Mouse (Mus musculus): ENCODE measurements around the gene Trim31. TPM values are rescaled to one million over a fixed set of nuclear protein-coding genes. Genes with fewer than 3 reads are reported as not detected.

Trim31 gene
- polyA plus RNA-seq, 1 experiment = not detected

DNA sequence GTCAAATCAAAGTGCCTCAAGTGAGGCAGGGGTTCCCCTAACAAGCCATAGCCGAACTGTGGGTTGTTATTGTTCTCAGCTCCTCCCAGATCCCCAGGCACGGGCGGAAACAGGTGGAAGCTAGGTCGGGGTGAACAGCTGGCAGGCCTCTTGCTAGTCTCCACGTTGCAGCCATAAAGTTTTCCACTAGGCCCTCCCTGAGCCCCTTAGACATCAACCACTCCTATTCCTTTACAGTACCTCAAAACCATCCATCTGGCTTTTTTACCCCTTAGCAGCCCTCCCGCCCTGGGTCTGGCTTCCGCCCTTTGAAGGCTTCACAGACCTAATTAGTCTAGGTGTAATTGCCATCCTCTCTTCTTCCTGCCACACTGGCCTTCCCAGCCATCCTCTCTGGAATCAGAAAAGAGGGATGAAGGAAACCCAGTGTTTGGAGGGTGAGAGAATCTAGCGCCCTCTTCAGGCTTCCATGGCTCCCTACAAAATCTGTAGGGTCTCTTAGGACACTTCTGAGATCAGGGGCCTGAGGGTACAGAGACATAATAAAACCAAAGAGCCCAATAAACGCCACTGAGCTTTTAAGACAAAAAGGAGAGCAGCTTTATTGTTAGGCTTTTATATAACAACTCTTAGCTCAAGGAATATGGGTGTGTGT, 46.3 kb downstream of the Trim31 start:
- DNase-seq (ENCODE audit: low spot score) = no peak

DNA sequence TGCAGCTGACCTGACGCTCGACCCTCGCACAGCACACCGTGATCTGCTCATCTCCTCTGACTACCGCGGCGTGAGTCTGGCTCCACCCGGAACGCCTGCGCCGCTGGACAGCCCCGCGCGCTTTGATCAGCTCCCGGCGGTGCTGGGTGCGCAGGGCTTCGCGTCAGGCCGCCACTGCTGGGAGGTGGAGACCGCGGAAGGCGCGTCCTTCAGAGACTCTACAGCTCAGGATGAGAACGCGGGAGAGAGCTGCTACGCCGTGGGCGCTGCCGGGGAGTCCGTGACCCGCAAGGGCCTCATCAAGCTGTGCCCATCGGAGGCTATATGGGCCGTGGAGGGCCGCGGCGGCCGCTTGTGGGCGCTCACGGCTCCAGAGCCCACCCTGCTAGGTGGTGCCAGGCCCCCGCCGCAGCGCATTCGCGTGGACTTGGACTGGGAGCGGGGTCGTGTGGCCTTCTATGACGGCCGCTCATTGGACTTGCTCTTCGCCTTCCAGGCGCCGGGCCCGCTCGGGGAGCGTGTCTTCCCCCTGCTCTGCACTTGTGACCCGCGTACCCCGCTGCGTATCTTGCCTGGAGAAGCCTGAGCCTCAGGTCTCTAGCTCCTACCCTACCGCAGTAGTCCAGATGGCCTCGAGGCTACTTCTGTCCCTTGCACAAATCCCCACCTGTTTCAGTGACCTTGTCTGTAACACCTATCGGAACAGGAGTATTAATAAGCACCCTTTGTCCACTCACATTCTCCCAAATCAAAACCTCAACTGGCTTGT, 49.3 kb downstream of the Trim31 start:
- peak; percentile 34 for DNase-seq (ENCODE audit: low spot score)

DNA sequence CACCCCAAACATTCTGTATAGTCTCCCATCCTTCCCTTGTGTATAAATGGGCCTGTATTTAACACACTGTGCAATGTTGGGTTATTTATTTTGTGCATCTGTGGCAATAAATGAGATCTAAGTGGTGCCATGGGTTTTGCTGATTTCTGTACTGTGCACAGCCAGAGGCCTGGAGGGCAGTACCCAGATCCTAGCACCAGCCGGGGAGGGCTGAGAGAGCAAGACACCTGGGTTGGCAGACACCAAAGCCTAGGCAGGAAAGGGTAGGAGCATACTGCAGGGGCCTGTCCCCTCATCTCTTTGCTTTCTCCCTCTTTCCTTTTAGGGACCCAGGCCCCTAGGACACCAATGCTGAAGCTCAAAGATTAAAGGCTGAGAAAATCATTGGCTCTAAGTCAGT, 50.4 kb downstream of the Trim31 start:
- DNase-seq (ENCODE audit: low spot score) = no peak

DNA sequence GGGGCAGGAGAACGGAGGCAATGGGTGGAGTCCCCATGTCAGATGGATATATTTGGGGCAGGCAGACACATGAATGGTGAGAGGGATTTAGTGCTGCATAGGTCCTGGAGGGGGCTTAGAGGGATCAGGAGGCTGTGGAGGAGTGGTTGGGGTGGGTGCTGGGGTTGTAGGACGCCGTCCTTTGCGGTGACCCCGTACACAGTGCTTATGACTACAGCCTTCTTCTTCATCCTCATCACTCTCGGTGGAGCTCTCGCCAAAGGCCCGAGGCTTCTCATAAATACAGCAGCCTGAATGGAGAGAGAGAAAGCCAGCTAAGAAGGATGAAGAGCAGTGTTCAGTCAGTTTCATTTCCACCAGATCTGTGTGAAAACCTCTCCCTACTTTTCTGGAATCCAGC, 51.3 kb downstream of the Trim31 start:
- no peak for DNase-seq (ENCODE audit: low spot score)

DNA sequence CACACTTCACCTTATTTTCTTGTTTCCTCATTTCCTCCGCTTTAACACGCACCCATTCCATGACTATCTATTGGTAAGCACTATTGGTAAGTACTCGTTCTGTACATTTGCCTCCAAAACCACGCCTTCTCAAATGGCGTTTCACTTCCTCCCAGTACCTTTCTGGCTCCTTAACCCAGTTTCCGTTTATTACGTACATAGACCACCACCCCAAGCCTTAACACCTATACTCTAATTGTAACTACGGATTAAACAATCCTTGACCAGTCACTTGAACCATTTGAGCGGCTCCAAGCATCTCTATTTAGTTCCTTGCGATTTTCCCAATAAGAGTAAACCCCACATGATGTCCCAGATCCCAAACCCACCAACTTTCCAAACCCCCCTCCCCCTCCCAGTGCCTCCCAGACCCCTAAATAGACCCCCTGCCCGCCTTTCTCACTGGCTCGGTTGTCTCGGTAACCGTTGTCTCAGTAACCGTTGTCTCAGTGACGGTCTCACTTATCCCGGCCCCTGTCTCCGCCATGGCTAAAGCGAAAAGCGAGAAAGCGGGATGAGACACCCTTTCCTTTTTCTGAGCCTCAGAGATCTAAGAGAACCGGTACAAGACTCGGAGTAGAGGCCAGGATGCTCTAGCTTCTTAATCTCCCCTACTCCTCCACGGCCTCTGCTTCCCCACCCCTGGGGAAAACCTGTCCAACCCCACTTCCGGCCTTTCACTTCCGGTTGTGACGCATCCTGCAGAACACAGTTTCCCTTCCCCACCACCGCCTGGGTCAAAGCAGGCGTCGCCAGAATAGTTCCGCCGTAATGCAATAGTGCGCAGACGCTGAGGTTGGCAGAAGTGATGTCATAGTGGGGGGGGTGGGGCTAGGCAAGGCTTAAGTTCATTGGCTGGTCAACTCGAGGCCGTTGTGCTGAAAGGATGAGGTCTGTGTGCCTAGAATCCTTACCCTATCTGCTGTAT, 53.3 kb downstream of the Trim31 start, which contains the start of gene Ppp1r11:
Gene Ppp1r11 (minus strand): TSS at position 761 of the 967 bp plus-strand sequence.
- peak; percentile 82 for DNase-seq (ENCODE audit: low spot score)

DNA sequence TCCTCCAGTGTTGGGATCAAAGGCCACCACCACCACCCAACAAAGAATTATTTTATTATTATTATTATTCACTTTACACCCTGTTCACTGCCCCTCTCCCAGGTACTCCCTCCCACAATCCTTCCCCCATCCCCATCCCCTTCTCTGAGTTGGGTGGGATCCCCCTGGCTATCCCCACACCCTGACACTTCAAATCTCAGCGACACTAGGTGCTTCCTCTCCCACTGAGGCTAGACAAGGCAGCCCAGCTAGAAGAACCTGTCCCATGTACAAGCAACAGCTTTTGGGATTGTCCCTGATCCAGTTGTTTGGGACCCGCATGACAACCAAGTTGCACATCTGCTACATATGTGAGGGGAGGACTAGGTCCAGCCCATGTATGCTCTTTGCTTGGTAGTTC, 54.7 kb downstream of the Trim31 start:
- DNase-seq (ENCODE audit: low spot score) = no peak

DNA sequence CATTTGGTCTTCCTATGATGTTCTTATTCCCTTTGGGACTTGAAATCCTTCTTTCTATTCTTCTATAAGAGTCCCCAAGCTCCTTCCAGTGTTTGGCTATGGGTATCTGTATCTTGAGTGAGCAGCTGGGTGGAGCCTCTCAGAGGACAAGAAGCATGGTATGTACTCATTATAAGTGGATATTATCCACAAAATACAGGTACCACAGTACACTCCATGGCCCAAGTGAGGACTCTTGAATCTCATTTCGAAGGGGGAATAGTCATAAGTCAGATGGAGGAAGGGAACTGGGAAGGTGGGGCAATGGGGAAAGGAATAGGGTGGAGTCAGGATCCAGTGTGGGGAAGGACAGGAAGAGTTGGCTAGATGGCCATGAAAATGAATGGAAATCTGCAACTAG, 55.1 kb downstream of the Trim31 start:
- no peak for DNase-seq (ENCODE audit: low spot score)

DNA sequence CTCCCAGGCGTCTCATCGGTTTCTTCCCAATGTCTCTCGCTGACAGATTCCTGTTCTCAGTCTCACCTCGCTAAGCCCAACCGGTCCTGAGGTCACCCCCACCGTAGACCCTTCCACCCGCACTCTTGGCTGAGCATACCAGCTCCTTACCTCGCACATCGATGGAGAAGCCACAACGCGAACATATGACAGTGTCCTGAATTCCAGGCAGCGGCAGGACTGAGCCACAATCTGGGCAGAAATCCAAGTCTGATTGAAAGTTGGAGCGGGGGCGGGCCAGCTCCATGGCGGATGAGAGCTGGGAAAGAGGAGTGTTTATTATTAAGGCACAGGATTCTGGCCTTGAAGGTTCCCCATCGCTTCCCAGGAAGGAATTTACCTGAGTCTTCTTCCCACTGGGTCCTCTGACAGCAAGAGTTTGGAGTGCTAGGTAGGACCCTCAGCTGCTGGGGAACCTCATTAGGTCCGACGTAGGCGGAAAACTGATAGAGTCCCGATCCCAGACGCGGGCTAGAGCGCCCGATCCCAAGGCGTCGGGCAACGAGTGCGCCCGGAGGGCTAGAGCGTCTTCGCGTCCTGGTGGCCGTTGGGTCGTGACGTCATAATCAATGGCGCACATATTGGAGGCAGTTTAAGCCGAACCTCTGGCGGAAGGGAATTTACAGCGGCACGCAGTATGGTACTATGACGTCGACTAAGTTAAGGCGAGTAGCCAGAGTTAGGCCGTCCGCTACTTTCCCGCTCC, 60.3 kb downstream of the Trim31 start, which contains the start of the genes Znrd1 and Znrd1as:
Gene Znrd1 (minus strand): TSS at position 561 of the 745 bp plus-strand sequence.
Gene Znrd1as (plus strand): TSS at position 594 of the 745 bp plus-strand sequence.
- DNase-seq (ENCODE audit: low spot score) = peak; percentile 76

DNA sequence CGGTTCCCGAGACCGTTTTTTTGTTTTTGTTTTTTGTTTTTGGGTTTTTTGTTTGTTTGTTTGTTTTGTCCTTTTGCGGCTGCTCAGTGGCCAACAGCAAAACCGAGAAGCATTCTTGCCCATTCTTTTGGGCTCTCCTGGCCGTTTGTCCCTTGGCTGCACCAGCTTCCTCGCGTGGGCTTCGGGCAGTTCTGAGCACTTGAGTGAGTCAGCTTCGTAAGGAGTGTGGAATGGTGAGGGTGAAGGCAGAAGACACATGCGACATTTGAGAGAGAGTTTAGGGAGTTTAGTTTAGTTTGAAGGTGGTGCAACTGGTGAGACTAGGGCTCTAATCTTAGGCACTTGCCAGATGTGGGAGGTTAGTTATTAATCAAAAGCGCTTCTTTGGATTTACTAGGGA, 61.0 kb downstream of the Trim31 start:
- DNase-seq (ENCODE audit: low spot score) = no peak

Other genes starting within 250 kb of the Trim31 start
- not detected in 2 replicates for gene H2-M1, start 225.9 kb upstream of the Trim31 start, polyA plus RNA-seq (2012; rRNA removed)
- gene H2-M10.5, start 125.2 kb upstream of the Trim31 start, polyA plus RNA-seq (2012; rRNA removed) = not detected in 2 replicates
- not detected in 2 replicates for gene H2-M10.6, start 85.9 kb upstream of the Trim31 start, polyA plus RNA-seq (2012; rRNA removed)
- gene Trim26, start 61.0 kb upstream of the Trim31 start, polyA plus RNA-seq (2012; rRNA removed) = 39.4 and 47.1 TPM in 2 replicates
- gene Trim15, start 30.9 kb upstream of the Trim31 start, polyA plus RNA-seq (2012; rRNA removed) = 0.03 TPM in 1 of 2 replicates, not detected in the other
- gene Trim10, start 28.5 kb upstream of the Trim31 start, polyA plus RNA-seq (2012; rRNA removed) = 0.07 TPM in 2 replicates
- gene Trim40, start 8.0 kb upstream of the Trim31 start, polyA plus RNA-seq (2012; rRNA removed) = 0.15 and 0.41 TPM in 2 replicates
- gene Rnf39, start 44.8 kb downstream of the Trim31 start, polyA plus RNA-seq (2012; rRNA removed) = 8.9 and 11.0 TPM in 2 replicates
- gene Ppp1r11, start 53.6 kb downstream of the Trim31 start, polyA plus RNA-seq (2012; rRNA removed) = 114 and 122 TPM in 2 replicates
- 38.3 and 39.6 TPM in 2 replicates for gene Znrd1, start 60.4 kb downstream of the Trim31 start, polyA plus RNA-seq (2012; rRNA removed)
- 15.9 and 17.0 TPM in 2 replicates for gene Znrd1as, start 60.5 kb downstream of the Trim31 start, polyA plus RNA-seq (2012; rRNA removed)
- gene 2410137M14Rik, start 83.1 kb downstream of the Trim31 start, polyA plus RNA-seq (2012; rRNA removed) = 0.30 and 0.56 TPM in 2 replicates
- 3.0 and 3.8 TPM in 2 replicates for gene H2-M5, start 91.4 kb downstream of the Trim31 start, polyA plus RNA-seq (2012; rRNA removed)
- gene Zfp57, start 103.0 kb downstream of the Trim31 start, polyA plus RNA-seq (2012; rRNA removed) = 22.6 and 32.3 TPM in 2 replicates
- gene Mog, start 125.3 kb downstream of the Trim31 start, polyA plus RNA-seq (2012; rRNA removed) = 0.11 and 0.18 TPM in 2 replicates
- 72.1 and 81.4 TPM in 2 replicates for gene Gabbr1, start 147.8 kb downstream of the Trim31 start, polyA plus RNA-seq (2012; rRNA removed)
- not detected in 2 replicates for gene Olfr90, start 190.4 kb downstream of the Trim31 start, polyA plus RNA-seq (2012; rRNA removed)
- gene Olfr91, start 200.2 kb downstream of the Trim31 start, polyA plus RNA-seq (2012; rRNA removed) = not detected in 2 replicates
- not detected in 2 replicates for gene Olfr92, start 222.0 kb downstream of the Trim31 start, polyA plus RNA-seq (2012; rRNA removed)

Data from urinary bladder, adult 2 months (tissue).